In genomic region chr2:130839874-130840661, GRCm38 (mm10) we compare ENCODE assay signal across 8 mouse cellular contexts.
DNase-seq lines count a peak whose midpoint lies in the region; ATAC-seq lines count a peak whose summit lies in the region.

No protein-coding gene starts in this region.

- under 1% methylated on average over 72 of the region's 77 CpGs for WGBS in forebrain, embryonic 11.5 days
- WGBS in heart, embryonic 16.5 days = 1% methylated on average over 72 of the region's 77 CpGs
- 1% methylated on average over 77 of the region's 77 CpGs for WGBS in liver, embryonic 13.5 days (ENCODE audit: insufficient replicate concordance)
- WGBS in stomach, embryonic 14.5 days = under 1% methylated on average over 70 of the region's 77 CpGs

- DNase-seq in CD8-positive naive resting alpha-beta T cell, adult 2 months (ENCODE audit: low read depth in 2 of 2, low spot score in 2 of 2) = peak; percentile 51 to 71
- DNase-seq in c-Kit-positive CD71-negative TER-119-negative erythroid progenitor cells, embryonic 14.5 days (ENCODE audit: low read depth) = peak; percentile 60
- peak; percentile 92 for DNase-seq in forebrain, embryonic 11.5 days (ENCODE audit: low spot score)
- peak; percentile 79 to 90 for DNase-seq in kidney, postnatal 25 days
- peak; percentile 72 for DNase-seq in liver, embryonic 13.5 days
- DNase-seq in natural killer cell, adult 2 months (ENCODE audit: low spot score in 2 of 2) = peak; percentile 55 to 62

- H3K9me3 ChIP-seq in forebrain, embryonic 11.5 days (ENCODE audit: control insufficient read depth, low read length) = no peaks in the 10 kb centered on the region; the same call in 1 of the 2 replicates
- H3K9me3 ChIP-seq in heart, embryonic 16.5 days (replicated peaks; ENCODE audit: control insufficient read depth, low read length) = no peaks in the 10 kb centered on the region
- H3K9me3 ChIP-seq in liver, embryonic 13.5 days (replicated peaks) = no peaks in the 10 kb centered on the region
- H3K9me3 ChIP-seq in stomach, embryonic 14.5 days (ENCODE audit: control insufficient read depth, low read depth, low read length) = no peaks in the 10 kb centered on the region

- peak overlapping the region; percentile 56 for H3K4me2 ChIP-seq in forebrain, embryonic 11.5 days (ENCODE audit: low read depth, low read length, severe bottlenecking)
- peak overlapping the region; percentile 78 for H3K4me2 ChIP-seq in heart, embryonic 16.5 days (ENCODE audit: low read depth, low read length)
- peak overlapping the region; percentile 98 for H3K4me2 ChIP-seq in liver, embryonic 13.5 days
- H3K4me2 ChIP-seq in stomach, embryonic 14.5 days (replicated peaks; ENCODE audit: low read depth, low read length) = peak overlapping the region; percentile 91

- peak; percentile 86 for ATAC-seq in forebrain, embryonic 11.5 days (replicated peaks; ENCODE audit: low FRiP score)
- peak; percentile 92 for ATAC-seq in heart, embryonic 16.5 days (replicated peaks; ENCODE audit: extremely low read depth, insufficient read depth, low FRiP score)
- peak; percentile 88 for ATAC-seq in liver, embryonic 13.5 days (ENCODE audit: low read depth)
- ATAC-seq in stomach, embryonic 14.5 days (ENCODE audit: insufficient number of reproducible peaks, insufficient read depth, low FRiP score, low read depth) = peak; percentile 89

- peak overlapping the region; percentile 87 for H3K9ac ChIP-seq in forebrain, embryonic 11.5 days (ENCODE audit: low read length)
- peak overlapping the region; percentile 96 for H3K9ac ChIP-seq in heart, embryonic 16.5 days (ENCODE audit: low read length)
- H3K9ac ChIP-seq in liver, embryonic 13.5 days = peak overlapping the region; percentile 83
- peak overlapping the region; percentile 83 for H3K9ac ChIP-seq in stomach, embryonic 14.5 days (replicated peaks; ENCODE audit: low read depth, low read length)

- no peaks in the 10 kb centered on the region for H3K36me3 ChIP-seq in forebrain, embryonic 11.5 days (ENCODE audit: control insufficient read depth, insufficient read depth, low read length)
- peaks cover 11% of the 10 kb centered on the region for H3K36me3 ChIP-seq in heart, embryonic 16.5 days (ENCODE audit: control insufficient read depth, insufficient read depth)
- peaks cover 17% of the 10 kb centered on the region for H3K36me3 ChIP-seq in liver, embryonic 13.5 days
- no peaks in the 10 kb centered on the region for H3K36me3 ChIP-seq in stomach, embryonic 14.5 days (ENCODE audit: control insufficient read depth, insufficient read depth, low read length)

- no peaks in the 10 kb centered on the region for H3K4me1 ChIP-seq in forebrain, embryonic 11.5 days (replicated peaks; ENCODE audit: control insufficient read depth, insufficient read depth, low read length)
- H3K4me1 ChIP-seq in heart, embryonic 16.5 days (ENCODE audit: control insufficient read depth, insufficient read depth, low read length) = peaks cover 31% of the 10 kb centered on the region
- peaks cover 30% of the 10 kb centered on the region for H3K4me1 ChIP-seq in liver, embryonic 13.5 days (replicated peaks)
- H3K4me1 ChIP-seq in stomach, embryonic 14.5 days (ENCODE audit: control insufficient read depth, insufficient read depth, low read length) = peaks cover 8% of the 10 kb centered on the region

- H3K4me3 ChIP-seq in forebrain, embryonic 11.5 days (ENCODE audit: low read depth, low read length) = peak overlapping the region; percentile 94
- H3K4me3 ChIP-seq in heart, embryonic 16.5 days (ENCODE audit: low read length) = peak overlapping the region; percentile 96
- peak overlapping the region; percentile 90 for H3K4me3 ChIP-seq in liver, embryonic 13.5 days (replicated peaks)
- H3K4me3 ChIP-seq in stomach, embryonic 14.5 days (ENCODE audit: low read depth, low read length) = peak overlapping the region; percentile 85

- peak overlapping the region; percentile 91 for H3K27ac ChIP-seq in forebrain, embryonic 11.5 days (ENCODE audit: low read depth, low read length)
- peak overlapping the region; percentile 95 for H3K27ac ChIP-seq in heart, embryonic 16.5 days (ENCODE audit: low read length)
- peak overlapping the region; percentile 82 for H3K27ac ChIP-seq in liver, embryonic 13.5 days
- peak overlapping the region; percentile 87 for H3K27ac ChIP-seq in stomach, embryonic 14.5 days (ENCODE audit: low read length)

- H3K27me3 ChIP-seq in forebrain, embryonic 11.5 days (ENCODE audit: control insufficient read depth, insufficient read depth, low read length) = no peaks in the 10 kb centered on the region
- H3K27me3 ChIP-seq in heart, embryonic 16.5 days (ENCODE audit: control insufficient read depth, insufficient read depth, low read length) = no peaks in the 10 kb centered on the region
- 0 out of 2 replicates have a peak, but pooled peaks cover 12% of the 10 kb centered on the region for H3K27me3 ChIP-seq in liver, embryonic 13.5 days
- H3K27me3 ChIP-seq in stomach, embryonic 14.5 days (ENCODE audit: control insufficient read depth, insufficient read depth, low read length) = no peaks in the 10 kb centered on the region

Comparison
In these comparisons a context has a peak if more than half of its experiments do, and no peak if none do; other contexts are left out.
1. Peak in every context shown above with its lines: DNase-seq, ATAC-seq, H3K4me3 ChIP-seq and H3K27ac ChIP-seq.